Mouse (Mus musculus) heart, postnatal 25 days (tissue): ENCODE measurements around the gene Tom1l1. TPM values are rescaled to one million over a fixed set of nuclear protein-coding genes. Genes with fewer than 3 reads are reported as not detected.
A peak's percentile ranks its signal among the peaks of the same experiment; 100 is the strongest.

Experiments used
- DNase-seq: peaks from one replicate; pipeline ENCODE4 v3.0.0; 2022; ENCODE audit warnings: low spot score
- intact Hi-C: fragments of 180-260 bp; cut with DNase I; formaldehyde crosslinking; loops from one replicate; pipeline ENCODE4 v1.15.1; 2025
- total RNA-seq, 2 experiments: library from RNA; stranded (reverse); gene quantifications; 2 replicates each; pipeline ENCODE4 v1.2.3; 2021

Gene Tom1l1
- total RNA-seq, 2 experiments from 2014 or later = 15.1 to 19.8 TPM

- intact Hi-C loops = no loop called here
- DNase-seq = no peak
These were observed 12.6 kb downstream of the Tom1l1 start for GRCm38 (mm10) chr11:90675479-90676110.

- DNase-seq = no peak
- intact Hi-C loops = no loop called here
These were observed 20.8 kb downstream of the Tom1l1 start for GRCm38 (mm10) chr11:90667325-90667724.

GRCm38 (mm10) chr11:90666916-90667315 is 21.2 kb downstream of the Tom1l1 start:
- intact Hi-C loops = no loop called here
- no peak for DNase-seq

GRCm38 (mm10) chr11:90666144-90666757 is 21.9 kb downstream of the Tom1l1 start:
- intact Hi-C loops = no loop called here

DNA sequence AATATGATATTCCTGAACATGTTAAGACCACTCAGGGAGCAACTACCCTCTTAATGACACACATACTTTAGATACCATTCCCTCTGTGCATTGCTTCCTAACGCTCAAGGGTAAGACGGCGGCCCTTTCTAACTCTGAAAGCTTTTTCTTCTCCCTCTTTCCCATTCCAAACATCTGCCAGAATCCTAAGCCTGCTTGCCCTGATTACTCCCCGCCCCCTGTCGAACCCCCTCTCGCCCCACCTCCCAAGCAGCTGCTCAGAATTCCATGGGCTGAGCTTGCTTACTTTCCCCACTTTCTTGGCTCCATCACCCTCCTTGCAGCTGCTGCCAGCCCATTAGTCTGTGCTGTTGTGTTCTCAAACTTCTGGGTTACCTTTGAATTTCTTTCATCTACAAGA is 23.0 kb downstream of the Tom1l1 start:
- intact Hi-C loops = no loop called here
- DNase-seq = no peak

More at GRCm38 (mm10) chr11:90666144-90666757, 21.9 kb downstream of the Tom1l1 start:
- DNase-seq = no peak

DNA sequence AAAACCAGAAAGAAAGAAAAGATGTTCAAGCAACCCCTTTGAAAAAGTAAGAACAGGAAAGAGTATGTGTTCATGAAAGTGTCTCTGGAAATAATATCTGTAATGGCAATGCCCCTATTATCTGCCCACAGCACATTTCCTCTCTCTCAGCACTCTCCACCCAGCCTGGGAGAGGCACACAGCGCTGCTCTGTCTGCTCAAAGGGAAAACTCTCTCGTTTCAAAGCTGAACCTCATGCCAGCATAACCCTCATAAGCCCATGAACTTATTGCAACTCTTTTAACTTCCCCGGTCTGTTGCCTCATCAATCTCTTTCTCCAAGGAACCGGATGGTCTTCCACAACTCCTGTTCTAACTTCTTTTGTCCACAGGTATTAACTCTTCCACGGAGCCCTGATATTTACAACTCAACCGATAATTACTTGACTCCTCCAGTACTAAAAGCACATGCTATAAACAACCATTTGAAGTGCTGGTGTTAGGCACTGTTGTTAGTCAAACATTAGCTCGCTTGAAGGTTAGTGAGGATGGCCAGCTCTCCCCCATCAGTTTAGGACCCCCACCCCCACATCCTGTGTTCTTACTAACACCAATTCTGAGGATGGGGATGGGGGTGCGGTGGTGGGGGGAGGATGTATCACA is 23.7 kb downstream of the Tom1l1 start:
- DNase-seq = no peak
- intact Hi-C loops = no loop called here

- intact Hi-C loops = no loop called here
- DNase-seq = no peak
These were observed 24.4 kb downstream of the Tom1l1 start for GRCm38 (mm10) chr11:90663618-90664297.

DNA sequence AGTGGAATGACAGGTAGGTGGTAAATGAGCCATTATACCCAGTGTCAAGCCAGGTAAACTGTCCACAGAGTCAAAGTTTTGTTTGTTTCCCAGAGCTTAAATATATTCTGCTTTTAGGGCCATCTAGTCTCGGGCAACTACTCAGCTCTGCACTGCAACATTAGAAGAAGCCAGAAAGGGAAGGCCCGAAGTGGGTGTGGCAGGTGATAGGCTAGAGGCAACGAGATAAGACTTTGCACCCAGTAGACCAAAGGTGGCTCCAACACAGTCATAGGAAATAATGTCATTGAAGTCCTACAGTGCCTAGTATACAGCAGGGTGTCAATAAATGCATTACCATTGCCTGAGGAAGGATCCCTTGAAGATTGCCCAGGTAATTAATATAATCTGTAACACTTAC is 25.1 kb downstream of the Tom1l1 start:
- no peak for DNase-seq
- intact Hi-C loops = no loop called here

DNA sequence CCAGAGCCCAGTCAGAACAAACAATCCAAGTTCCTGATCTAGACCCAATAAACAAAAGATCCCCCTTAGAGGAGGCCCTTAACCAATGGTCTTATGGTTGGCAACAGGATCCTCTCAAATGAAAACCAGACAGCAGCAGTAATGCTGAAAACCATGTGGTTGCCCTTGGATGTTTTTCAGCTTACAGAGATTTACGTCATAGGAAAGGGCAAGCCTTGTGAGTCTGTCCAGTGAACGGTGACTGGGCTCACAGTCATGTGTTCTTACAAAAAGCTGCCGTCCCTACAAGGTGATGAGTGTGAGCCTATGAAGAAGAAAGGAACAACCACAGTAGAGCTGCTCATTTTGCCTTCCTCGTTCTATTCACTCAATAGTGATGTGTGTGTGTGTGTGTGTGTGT is 27.5 kb downstream of the Tom1l1 start:
- DNase-seq = no peak
- intact Hi-C loops = no loop called here

DNA sequence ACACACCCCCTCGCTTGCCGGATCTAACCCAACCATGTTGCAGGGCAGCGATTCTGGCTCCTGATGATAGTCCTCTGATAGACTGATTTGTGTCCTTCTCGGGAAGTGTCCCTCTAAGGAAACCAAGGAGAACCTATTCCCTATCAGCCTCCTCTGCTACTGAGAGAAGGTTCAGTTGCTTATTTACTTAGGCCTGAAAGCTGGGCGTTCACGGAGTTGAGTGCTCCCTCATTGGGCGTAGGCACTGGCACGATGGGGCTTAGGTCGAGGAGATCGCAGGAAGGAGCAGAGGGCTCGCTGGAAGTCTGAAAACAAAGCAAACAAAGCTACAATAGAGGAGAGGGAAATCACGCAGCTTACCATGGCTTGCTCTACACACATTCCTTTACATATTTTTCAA is 30.6 kb downstream of the Tom1l1 start:
- no peak for DNase-seq
- intact Hi-C loops = no loop called here

DNA sequence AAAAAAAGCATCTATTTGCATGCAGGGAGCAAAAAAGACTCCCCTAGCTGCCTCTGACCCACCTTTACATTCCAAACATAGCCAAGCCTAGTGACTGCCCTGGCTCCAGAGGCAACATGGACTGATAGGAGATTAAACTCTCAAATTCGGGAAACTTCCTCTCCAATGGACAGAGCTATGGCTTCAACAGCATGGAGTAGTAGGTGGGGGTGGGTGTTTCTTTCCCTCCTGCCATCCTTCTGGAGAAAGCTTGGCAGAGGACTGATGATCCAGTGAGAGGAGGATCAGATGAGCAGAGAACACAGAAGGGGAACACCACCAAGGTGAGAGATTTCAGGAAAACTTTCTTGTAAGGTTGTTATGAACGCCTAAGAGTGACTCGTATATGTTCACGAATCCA is 35.6 kb downstream of the Tom1l1 start:
- no peak for DNase-seq
- intact Hi-C loops = no loop called here

DNA sequence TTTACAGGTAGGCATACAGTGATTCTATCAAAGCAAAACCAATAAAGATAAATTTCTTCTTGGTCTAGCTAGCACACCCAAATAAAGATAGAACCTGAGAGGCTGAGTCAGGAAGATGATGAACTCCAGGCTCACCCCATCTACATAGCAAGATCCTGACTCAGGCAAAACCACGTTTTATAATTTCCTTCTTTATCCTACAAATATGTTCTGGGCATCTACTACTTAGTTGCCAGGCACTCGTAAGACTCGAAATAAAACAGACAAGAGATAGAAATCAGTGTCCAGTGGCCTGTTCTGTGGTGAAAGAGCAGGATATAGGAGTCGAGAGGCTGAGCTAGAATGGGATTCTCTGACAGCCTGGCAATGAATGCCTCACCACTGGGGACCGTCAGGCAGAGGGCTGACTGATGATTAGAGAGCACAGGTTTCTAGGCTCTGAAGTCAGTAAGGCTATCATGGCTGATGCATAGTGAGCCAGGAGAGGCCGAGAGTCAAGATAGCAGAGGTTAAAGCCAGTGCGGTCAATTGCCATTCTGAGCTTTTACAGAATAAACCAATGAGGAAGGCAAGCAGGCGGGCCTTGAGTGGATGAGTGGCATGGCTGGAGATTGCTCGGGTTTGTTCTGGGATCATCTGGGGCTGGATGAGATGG is 37.8 kb downstream of the Tom1l1 start:
- DNase-seq = no peak
- intact Hi-C loops = no loop called here

GRCm38 (mm10) chr11:90649777-90650176 is 38.4 kb downstream of the Tom1l1 start:
- intact Hi-C loops = no loop called here

DNA sequence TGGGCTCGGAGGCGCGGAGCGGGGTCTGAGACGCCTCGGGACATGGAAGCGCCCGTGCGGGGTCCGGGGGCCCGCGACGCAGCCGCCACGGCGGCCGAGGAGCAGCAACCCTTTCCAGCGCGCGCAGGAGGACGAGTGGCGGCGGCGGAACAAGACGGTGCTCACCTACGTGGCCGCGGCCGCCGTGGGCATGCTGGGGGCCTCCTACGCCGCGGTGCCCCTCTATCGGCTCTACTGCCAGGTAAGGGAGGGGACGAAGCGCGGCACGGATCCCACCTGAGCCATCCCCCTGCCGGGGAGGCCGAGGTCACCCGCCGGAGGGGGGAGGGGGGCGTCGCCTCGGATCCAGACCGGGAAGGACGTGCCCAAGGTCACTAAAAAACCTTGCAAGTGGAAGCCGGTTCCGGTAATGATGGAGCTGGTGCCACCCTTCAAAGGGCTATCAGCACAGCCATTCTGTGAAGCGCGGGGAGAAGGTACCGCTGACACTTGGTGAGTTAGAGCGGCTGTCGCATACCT is 49.8 kb downstream of the Tom1l1 start:
- intact Hi-C loops = no loop called here
- no peak for DNase-seq

More at GRCm38 (mm10) chr11:90649777-90650176, 38.4 kb downstream of the Tom1l1 start:
- DNase-seq = no peak

DNA sequence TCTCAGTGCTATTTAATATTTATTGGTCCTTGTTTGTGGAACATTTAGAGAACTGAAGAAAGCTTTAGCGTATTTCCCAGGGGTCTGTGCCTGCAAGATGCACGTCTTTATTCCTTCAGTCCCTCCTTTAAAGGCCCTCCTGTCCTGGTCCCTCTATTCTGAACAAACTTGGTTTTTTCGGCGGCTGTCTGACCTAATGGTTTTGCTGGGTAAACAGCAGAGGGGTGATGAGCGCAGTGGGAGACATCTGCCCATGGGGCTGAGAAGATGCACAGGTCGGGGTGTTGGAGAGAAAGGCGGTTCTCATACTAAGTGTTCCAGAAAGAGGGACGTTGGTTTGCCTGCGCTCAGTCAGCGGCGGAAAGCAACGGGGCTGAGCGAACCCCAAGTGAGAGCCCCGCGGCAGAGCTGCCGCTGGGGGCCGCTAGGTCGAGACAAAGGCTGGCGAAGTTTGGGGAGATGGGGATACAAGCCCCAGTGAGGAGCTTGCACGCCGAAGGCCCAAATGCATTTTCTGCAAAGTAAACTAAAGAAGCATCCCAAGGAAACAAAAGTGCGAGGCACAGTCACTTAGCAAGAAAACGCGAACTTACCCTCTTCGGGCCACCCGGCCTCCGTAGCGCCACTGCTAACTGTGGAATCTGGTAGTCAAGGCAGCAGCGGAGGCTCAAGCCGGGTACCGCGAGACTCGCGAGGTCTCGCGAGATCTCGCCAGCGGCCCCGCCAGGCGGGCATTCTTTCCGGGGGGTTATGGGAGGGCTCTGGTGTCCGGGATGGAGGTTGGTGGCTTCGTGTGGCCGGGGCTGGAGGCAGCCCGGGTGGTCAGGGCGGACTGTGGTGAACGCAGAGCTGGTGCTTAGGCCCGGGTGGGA is 50.5 kb downstream of the Tom1l1 start, which contains the start of the genes Stxbp4 and Cox11:
Gene Stxbp4 (minus strand): TSS at position 645 of the 872 bp plus-strand sequence.
Gene Cox11 (plus strand): TSS at position 734 of the 872 bp plus-strand sequence.
- intact Hi-C loops = no loop called here
- DNase-seq = peak; percentile 88

DNA sequence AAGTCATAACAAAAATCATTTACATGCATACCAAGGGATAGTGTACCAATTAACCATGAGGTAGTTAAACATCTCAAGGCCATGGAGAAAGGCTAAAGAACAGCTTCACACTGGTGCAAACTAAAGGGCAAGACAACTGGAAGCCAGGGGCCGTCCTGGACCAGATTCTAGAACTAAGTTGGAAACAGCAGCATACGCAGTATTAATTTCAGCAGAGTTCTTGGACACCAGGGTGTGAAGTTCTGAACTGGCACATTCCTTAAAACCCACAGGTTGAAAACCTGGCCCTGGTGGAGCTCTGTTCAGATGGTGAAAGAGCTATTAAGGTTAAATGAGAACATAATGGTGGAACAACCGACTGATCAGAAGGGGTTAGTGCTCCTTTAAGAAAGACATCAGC is 53.5 kb downstream of the Tom1l1 start:
- no peak for DNase-seq
- intact Hi-C loops = no loop called here

- DNase-seq = no peak
- intact Hi-C loops = no loop called here
These were observed 55.7 kb downstream of the Tom1l1 start for GRCm38 (mm10) chr11:90632480-90632879.

GRCm38 (mm10) chr11:90627751-90628150 is 60.4 kb downstream of the Tom1l1 start:
- intact Hi-C loops = no loop called here
- DNase-seq = no peak

- DNase-seq = no peak
- intact Hi-C loops = no loop called here
These were observed 63.0 kb downstream of the Tom1l1 start for GRCm38 (mm10) chr11:90625174-90625573.
